Mouse (Mus musculus): ENCODE data around the gene Smad5. TPM values are rescaled to one million over a fixed set of nuclear protein-coding genes. Genes with fewer than 3 reads are reported as not detected.

The Smad5 gene
- total RNA-seq, 2 experiments from 2014 or later = 22.7 TPM

DNA sequence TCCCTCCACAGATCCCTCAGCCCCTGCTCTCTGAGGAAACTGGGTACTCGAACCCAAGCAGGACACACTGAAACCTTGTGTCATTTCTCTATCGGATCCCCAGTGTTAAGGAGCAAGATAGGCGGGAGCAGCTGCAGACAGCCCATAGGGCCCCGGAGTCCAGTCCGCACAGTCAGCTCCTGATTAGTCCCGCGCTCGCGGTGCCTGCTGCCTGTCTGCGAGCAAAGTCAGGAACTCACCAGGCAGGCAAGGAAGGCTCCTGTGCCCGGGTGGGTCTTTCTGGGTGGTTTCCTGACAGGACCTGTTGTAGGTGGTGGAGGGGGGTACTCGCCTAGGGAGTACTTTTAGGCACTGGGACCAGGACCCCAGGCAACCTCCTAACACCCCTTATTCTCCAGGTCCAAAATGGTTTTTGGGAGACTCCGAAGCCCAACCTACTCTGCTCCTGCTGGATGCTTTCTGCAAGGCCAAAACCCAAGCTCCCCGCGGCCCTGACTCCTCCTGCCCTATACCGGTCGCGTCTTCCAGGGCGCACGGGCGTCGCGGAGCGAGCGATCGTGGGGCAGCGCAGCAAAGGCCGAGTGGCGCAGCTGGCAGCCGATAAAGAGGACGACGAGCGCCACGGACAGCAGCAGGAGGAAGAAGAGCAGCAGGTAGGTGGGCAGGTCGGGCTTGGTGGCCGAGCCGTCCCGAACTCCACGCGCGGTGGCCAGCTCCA, 49.8 kb downstream of the Smad5 start:
- no peak for DNase-seq (ENCODE audit: low spot score in 2 of 2)

DNA sequence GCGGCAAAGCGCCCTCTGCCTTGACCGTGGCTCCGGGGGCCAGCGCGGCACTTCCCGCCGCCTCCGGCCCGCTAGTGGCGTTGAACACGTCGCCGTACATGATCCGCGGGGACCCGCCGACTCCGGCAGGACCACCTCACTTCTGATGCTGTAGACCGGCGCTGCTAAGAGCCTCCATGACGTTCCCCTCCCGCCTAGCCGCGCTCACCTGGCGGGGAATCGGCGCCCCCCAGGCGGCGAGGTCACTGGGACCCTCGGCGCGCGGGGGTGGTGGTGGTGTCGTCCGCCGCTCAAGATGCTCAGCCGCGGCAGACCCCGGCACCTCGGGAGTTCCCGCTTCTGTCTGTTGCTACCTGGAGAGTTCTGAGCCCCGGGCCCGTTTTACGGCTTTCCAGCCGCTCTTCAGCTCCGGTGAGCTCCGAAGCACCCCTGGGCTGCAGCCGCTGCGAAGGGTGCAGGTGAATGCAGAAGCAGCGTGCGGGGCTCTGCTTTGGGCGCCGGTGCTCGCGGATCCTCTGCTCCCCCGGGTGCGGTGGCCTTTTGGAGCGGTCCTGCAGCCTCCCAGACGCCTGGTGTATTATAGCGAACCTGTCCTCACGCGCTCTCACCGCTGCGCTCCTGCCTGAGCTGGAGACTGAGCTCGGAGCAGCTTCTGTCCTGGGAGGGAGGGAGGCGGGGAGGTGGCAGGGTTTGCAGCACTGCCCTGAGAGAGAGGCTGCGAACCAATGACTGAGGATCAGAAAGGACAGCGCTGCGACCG, 50.6 kb downstream of the Smad5 start, which contains the start of gene Gm45623:
Gm45623 (minus strand) TSS at position 636 of the 760 bp plus-strand sequence.
- no peak for DNase-seq (ENCODE audit: low spot score in 2 of 2)

- DNase-seq (ENCODE audit: low spot score in 2 of 2) = no peak
These were observed 53.1 kb downstream of the Smad5 start for GRCm38 (mm10) chr13:56755871-56756270.

- DNase-seq (ENCODE audit: low spot score in 2 of 2) = no peak
These were observed 54.4 kb downstream of the Smad5 start for GRCm38 (mm10) chr13:56757201-56757600.

DNA sequence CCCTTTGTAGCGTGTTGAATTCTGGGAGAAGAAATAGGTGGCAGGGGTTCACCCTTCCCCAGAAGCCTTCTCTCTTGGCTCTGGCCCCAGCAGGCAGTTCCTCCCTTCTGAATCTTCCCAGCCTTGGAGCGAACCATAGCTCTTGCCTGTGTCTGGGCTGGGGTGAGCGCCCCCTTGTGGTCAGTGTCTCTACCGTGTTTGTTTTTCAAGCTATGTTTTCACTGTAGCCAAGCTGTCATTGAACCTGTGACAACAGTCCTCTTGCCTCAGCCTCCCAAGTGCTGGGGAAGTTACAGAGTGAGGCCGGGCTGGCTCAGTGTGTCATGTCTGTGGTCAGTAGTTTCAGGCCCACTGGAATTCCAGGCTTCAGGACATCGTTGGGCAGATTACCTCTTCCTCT, 55.7 kb downstream of the Smad5 start:
- peak; percentile 74 to 84 for DNase-seq (ENCODE audit: low spot score in 2 of 2)

DNA sequence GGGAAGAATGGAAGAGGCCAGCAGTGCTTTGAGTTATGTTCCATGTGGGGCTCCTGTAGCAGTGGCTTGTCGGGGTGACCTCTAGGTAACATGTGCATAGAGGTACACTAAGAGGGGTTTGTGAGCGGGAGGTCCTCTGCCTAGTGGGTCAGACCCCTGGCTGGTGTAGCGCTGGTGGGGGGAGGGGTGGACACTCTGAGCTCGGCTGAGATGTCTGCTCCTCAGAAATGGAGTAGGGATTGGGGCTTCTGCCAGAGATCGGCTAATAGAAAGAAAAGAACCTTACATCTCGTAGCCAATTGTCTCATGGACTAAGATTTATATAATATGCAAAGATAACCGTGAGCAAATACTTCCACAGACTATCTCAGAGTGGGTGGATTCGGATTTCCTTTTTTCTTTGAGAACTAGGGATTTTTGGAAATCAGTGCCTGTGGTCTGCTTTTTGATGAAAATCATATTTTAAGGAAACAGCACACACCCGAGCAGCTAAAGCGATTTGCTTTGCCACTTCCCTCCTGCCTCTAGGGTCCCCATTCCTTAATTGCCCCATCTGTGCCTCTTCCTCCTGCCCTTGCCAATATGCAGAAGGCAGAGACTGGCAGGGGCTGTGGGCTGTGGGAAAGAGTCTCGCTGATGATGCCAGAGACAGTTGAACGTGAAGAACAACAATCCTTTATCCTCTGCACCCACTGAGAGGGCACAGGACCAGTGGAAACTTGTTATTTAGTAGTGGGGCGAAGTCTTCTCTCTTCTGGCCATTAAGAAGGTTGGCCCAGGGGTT, 59.8 kb downstream of the Smad5 start:
- DNase-seq (ENCODE audit: low spot score in 2 of 2) = no peak

GRCm38 (mm10) chr13:56765284-56766032, 62.6 kb downstream of the Smad5 start:
- DNase-seq (ENCODE audit: low spot score in 2 of 2) = no peak

DNA sequence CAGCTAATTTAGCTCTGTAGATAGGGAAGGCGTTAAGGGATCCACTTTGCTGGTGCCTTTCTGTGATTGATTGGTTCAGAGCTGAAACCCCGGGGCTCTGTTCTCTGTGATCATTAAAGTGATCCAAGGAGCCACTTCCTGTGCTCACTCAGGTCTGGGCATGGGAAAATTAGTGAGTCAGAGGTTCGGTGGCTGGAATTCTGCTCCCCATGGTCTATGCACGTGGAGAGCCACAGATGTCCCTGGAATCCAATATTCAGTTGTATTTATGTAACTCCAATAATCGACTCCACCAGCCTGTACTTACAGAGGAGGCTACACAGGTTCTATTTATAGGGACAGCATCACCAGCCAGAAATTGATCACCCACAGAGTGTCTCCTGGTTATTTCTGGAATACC, 63.4 kb downstream of the Smad5 start:
- DNase-seq (ENCODE audit: low spot score in 2 of 2) = no peak

DNA sequence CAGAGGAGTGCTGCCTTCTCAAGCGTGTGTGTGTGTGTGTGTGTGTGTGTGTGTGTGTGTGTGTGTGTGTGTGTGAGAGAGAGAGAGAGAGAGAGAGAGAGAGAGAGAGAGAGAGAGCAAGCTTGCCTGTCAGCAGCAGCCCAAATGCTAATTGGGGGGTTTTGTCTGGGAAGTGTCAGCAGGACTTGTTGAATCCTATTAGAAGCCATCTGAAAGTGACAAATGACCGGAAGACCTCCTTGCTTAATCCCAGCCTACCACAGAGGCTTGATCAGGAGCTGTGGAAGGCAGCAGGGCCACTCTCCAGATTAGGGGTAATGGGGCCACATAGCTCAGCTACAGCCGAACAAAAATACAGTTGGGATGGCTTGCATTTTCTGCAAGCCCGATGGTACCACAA, 66.6 kb downstream of the Smad5 start:
- DNase-seq (ENCODE audit: low spot score in 2 of 2) = no peak

DNA sequence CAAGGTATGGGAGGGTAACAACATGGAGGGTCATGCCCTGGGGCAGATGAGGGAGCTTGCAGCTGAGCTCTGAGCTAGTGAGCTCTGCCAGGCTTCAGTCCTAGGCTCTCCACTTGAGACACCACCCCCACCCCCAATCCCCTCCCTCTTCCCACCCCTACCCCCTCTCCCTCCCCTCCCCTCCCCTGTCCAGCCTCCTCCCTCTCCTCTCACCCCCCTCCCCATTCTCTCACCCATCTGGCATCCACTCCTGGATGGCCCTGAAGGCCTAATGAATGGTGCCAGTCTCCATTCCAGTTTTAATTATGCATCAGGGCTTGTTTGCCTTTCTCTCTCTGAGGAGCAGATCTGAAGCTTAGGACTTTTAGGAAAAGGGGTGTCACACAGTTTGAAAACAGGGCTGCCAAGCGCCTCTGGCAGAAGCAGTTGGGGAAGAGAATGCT, 67.3 kb downstream of the Smad5 start:
- DNase-seq (ENCODE audit: low spot score in 2 of 2) = no peak

- DNase-seq (ENCODE audit: low spot score in 2 of 2) = no peak
These were observed 68.0 kb downstream of the Smad5 start for GRCm38 (mm10) chr13:56770786-56771185.

GRCm38 (mm10) chr13:56772592-56772991, 69.8 kb downstream of the Smad5 start:
- no peak for DNase-seq (ENCODE audit: low spot score in 2 of 2)

GRCm38 (mm10) chr13:56773262-56773870, 70.6 kb downstream of the Smad5 start:
- DNase-seq (ENCODE audit: low spot score in 2 of 2) = no peak

DNA sequence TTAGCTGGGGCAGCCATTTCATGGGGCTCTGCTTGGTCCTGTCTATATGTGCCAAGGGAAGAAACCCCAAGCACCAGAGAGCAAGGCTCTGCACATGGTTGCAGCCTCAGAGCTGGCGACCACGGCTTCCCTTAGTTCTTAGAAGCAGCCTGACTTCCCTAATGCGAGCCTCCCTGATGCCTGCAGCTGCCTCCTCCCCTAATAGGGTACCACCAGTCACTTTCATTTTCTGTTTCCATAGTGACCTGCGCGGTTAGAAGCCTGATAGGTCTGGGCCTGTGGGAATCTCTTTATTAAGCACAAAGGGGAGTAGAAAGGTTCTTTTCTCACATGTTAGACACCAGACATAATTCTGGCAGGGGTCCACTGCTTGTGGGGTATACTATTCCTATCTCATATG, 71.5 kb downstream of the Smad5 start:
- DNase-seq (ENCODE audit: low spot score in 2 of 2) = no peak

DNA sequence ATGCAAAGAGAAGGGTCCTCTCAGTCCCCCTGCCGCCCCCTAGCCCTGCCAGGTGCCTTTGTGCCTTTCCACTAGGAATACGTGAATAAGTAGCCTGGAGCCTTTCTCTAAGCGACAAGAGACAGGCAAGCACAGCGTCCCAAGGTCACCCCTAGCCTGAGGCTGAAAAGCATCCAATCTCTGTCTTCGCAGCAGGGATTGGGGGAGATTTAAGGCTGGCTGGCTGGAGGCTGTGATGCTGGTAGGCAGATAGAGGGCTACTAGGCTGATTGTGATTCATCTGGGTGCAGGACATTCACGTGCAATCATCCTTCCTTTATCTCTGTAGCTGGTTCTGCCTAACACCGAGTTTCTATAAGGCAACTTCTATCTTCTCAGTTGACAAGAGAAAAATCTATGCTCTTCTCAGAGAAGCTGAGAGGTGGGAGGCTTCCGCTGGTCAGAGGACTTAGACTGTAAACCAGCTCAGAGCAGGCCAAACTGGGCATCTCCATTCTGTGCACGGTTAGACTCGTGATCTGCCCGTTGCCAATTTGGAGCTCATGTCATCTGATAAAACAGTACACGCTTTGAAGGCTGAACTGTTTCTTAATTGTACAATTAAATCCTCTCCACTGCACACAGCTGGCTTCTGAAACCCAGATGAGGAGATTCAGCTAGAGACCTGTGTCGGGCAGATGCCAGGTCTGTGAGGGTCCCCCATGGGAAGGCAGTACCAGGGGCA, 78.1 kb downstream of the Smad5 start:
- peak in 1 of 2 experiments; percentile 34 for DNase-seq (ENCODE audit: low spot score in 2 of 2)

DNA sequence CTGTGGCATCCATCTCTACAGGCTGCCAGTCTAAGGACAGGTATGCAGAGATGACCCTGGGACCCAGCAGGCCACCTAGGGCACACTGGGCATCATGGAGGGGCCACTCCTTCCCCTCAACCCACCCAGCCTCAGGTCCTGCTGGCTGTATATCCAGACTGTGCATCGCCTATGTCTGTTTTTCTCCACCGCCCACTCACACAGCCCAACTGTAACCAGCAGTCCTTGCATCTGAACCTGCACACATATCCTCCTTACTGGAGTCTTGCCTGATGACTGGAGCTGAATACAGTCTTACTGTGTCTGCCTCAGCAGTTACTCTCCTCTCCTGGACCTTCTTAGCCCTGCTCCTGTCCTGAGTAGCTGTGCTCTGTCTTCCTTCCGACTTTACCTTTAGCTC, 78.9 kb downstream of the Smad5 start:
- peak; percentile 34 to 50 for DNase-seq (ENCODE audit: low spot score in 2 of 2)

DNA sequence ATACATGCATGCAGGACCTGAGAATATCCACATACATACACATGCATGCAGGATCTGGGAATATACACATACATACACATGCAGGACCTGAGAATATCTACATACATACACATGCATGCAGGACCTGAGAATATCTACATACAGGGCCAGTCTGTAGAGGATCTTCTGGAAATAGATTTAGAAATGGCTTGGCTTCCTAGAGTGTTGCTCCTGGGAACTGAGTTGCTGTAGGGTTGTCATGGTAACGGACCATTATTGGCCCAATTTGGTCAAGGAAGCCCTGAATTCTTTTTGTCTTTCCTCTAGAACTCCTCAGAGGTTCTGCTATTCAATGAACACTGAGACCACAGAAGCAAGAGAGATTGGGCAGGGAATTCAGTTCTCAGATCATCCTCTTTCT, 79.8 kb downstream of the Smad5 start:
- no peak for DNase-seq (ENCODE audit: low spot score in 2 of 2)

- DNase-seq (ENCODE audit: low spot score in 2 of 2) = peak; percentile 42 to 64
These were observed 87.9 kb downstream of the Smad5 start for GRCm38 (mm10) chr13:56790683-56791082.

Data from left cerebral cortex, adult 18-20 months (tissue).